Mouse (Mus musculus) liver, embryonic 15.5 days (tissue): ENCODE results near the gene Gm20696. TPM values are rescaled to one million over a fixed set of nuclear protein-coding genes. Genes with fewer than 3 reads are reported as not detected.

ENCODE experiments used
- ATAC-seq: fragments of 200-750 bp; cut with Nextera tagmentation; 2 replicates; pipeline ENCODE4 v1.8.0; 2017; ENCODE audit warnings: moderate number of reproducible peaks, mild to moderate bottlenecking, moderate library complexity; ENCODE audit not compliant: insufficient read depth
- H3K27ac ChIP-seq: fragments of 300-500 bp; sonication (generic); replicated peaks from 2 replicates; pipeline ENCODE4 v1.5.1; 2015; ENCODE audit warnings: mild to moderate bottlenecking, inconsistent platforms
- H3K27me3 ChIP-seq: fragments of 300-500 bp; sonication (generic); 2 replicates; pipeline ENCODE4 v1.6.1; 2015; ENCODE audit warnings: mild to moderate bottlenecking, inconsistent platforms
- H3K36me3 ChIP-seq: fragments of 300-500 bp; sonication (generic); replicated peaks from 2 replicates; pipeline ENCODE4 v1.6.1; 2015; ENCODE audit warnings: moderate library complexity, mild to moderate bottlenecking, inconsistent platforms
- H3K4me1 ChIP-seq: fragments of 300-500 bp; sonication (generic); replicated peaks from 2 replicates; pipeline ENCODE4 v1.6.1; 2015; ENCODE audit warnings: inconsistent platforms
- H3K4me2 ChIP-seq: fragments of 300-500 bp; sonication (generic); 2 replicates; pipeline ENCODE4 v1.6.1; 2015; ENCODE audit warnings: moderate library complexity, mild to moderate bottlenecking, inconsistent platforms
- H3K4me3 ChIP-seq: fragments of 300-500 bp; sonication (generic); replicated peaks from 2 replicates; pipeline ENCODE4 v1.5.1; 2015; ENCODE audit warnings: mild to moderate bottlenecking, inconsistent platforms
- H3K9ac ChIP-seq: fragments of 300-500 bp; sonication (generic); 2 replicates; pipeline ENCODE4 v1.6.1; 2015; ENCODE audit warnings: moderate library complexity, mild to moderate bottlenecking, inconsistent platforms
- H3K9me3 ChIP-seq: fragments of 300-500 bp; sonication (generic); replicated peaks from 2 replicates; pipeline ENCODE4 v1.6.1; 2016; ENCODE audit warnings: inconsistent platforms
- WGBS: fragments of 180-500 bp; shearing (Covaris S2); methylation state at CpG from one replicate; pipeline ENCODE4 v1.1.7; 2015; ENCODE audit warnings: mixed read lengths; ENCODE audit not compliant: insufficient replicate concordance; 5-methylcytosine and 5-hydroxymethylcytosine counted together
- polyA plus RNA-seq: library from polyadenylated mRNA; unstranded; fragments of >200 nt; fragmentation: Nextera tagmentation; extraction: Ambion mirVana; gene quantifications from 2 replicates; pipeline ENCODE4 v1.2.1, GENCODE M21; 2015

Gm20696 gene
- polyA plus RNA-seq, 1 experiment from 2014 or later, result 0.75 TPM

GRCm38 (mm10) chr6:99268171-99269061 is 398.2 kb downstream of the Gm20696 start:
- Histone ChIP-seq H3K4me3 (no peak overlapping the region), H3K9me3 (no peaks in the 10 kb centered on the region), H3K4me1 (peaks cover 35% of the 10 kb centered on the region), H3K4me2 (no peak overlapping the region), H3K9ac (no peak overlapping the region), H3K27ac (no peak overlapping the region), H3K36me3 (no peaks in the 10 kb centered on the region), H3K27me3 (no peaks in the 10 kb centered on the region; the same call in 1 of the 2 replicates)
- ATAC-seq, result no peak
- WGBS, result 71% methylated on average over 20 of the region's 20 CpGs

GRCm38 (mm10) chr6:99265945-99266656 is 400.5 kb downstream of the Gm20696 start:
- peak overlapping the region; percentile 50 for H3K4me2 ChIP-seq
- no peak; the same call in 1 of the 2 replicates for ATAC-seq

GRCm38 (mm10) chr6:99265173-99265572 is 401.4 kb downstream of the Gm20696 start:
- H3K9me3 ChIP-seq, result no peaks in the 10 kb centered on the region
- ATAC-seq, result no peak
- no peaks in the 10 kb centered on the region; the same call in 1 of the 2 replicates for H3K27me3 ChIP-seq
- peaks cover 25% of the 10 kb centered on the region for H3K4me1 ChIP-seq
- no peak overlapping the region for H3K27ac ChIP-seq
- H3K4me3 ChIP-seq, result no peak overlapping the region
- H3K9ac ChIP-seq, result no peak overlapping the region
- WGBS, result 25% methylated on average over 4 of the region's 4 CpGs
- H3K36me3 ChIP-seq, result no peaks in the 10 kb centered on the region
- peak overlapping the region; percentile 50 for H3K4me2 ChIP-seq

More at GRCm38 (mm10) chr6:99265945-99266656, 400.5 kb downstream of the Gm20696 start:
- Histone ChIP-seq H3K36me3 (no peaks in the 10 kb centered on the region), H3K27ac (peak overlapping the region; percentile 64; the same call in 1 of the 2 replicates), H3K27me3 (no peaks in the 10 kb centered on the region; the same call in 1 of the 2 replicates), H3K4me1 (peaks cover 25% of the 10 kb centered on the region), H3K9me3 (no peaks in the 10 kb centered on the region), H3K4me3 (peak overlapping the region; percentile 10; the same call in 1 of the 2 replicates), H3K9ac (no peak overlapping the region; the same call in 1 of the 2 replicates)
- 19% methylated on average over 13 of the region's 13 CpGs for WGBS

GRCm38 (mm10) chr6:99264192-99265093 is 402.2 kb downstream of the Gm20696 start:
- Histone ChIP-seq H3K27me3 (no peaks in the 10 kb centered on the region; the same call in 1 of the 2 replicates), H3K4me2 (peak overlapping the region; percentile 19), H3K9me3 (no peaks in the 10 kb centered on the region), H3K27ac (peak overlapping the region; percentile 45; the same call in 1 of the 2 replicates), H3K4me3 (no peak overlapping the region), H3K4me1 (peaks cover 25% of the 10 kb centered on the region), H3K9ac (no peak overlapping the region), H3K36me3 (no peaks in the 10 kb centered on the region)
- WGBS, result 19% methylated on average over 13 of the region's 13 CpGs
- ATAC-seq, result no peak

- Histone ChIP-seq H3K9ac (no peak overlapping the region), H3K9me3 (no peaks in the 10 kb centered on the region), H3K27ac (peak overlapping the region; percentile 45; the same call in 1 of the 2 replicates), H3K4me2 (peak overlapping the region; percentile 19), H3K27me3 (no peaks in the 10 kb centered on the region; the same call in 1 of the 2 replicates), H3K4me3 (no peak overlapping the region), H3K36me3 (no peaks in the 10 kb centered on the region), H3K4me1 (peaks cover 26% of the 10 kb centered on the region)
- 25% methylated on average over 2 of the region's 2 CpGs for WGBS
- ATAC-seq, result no peak
These were observed 402.8 kb downstream of the Gm20696 start for GRCm38 (mm10) chr6:99263886-99264185.

GRCm38 (mm10) chr6:99263061-99263885 is 403.3 kb downstream of the Gm20696 start:
- Histone ChIP-seq H3K9me3 (no peaks in the 10 kb centered on the region), H3K36me3 (no peaks in the 10 kb centered on the region), H3K4me1 (peaks cover 31% of the 10 kb centered on the region), H3K4me3 (no peak overlapping the region), H3K4me2 (peak overlapping the region; percentile 19), H3K27ac (peak overlapping the region; percentile 45; the same call in 1 of the 2 replicates), H3K9ac (no peak overlapping the region), H3K27me3 (no peaks in the 10 kb centered on the region; the same call in 1 of the 2 replicates)
- 12% methylated on average over 12 of the region's 12 CpGs for WGBS
- no peak for ATAC-seq

- Histone ChIP-seq H3K4me2 (no peak overlapping the region), H3K27ac (no peak overlapping the region), H3K9me3 (no peaks in the 10 kb centered on the region), H3K4me1 (peaks cover 31% of the 10 kb centered on the region), H3K36me3 (no peaks in the 10 kb centered on the region), H3K27me3 (no peaks in the 10 kb centered on the region; the same call in 1 of the 2 replicates), H3K4me3 (no peak overlapping the region), H3K9ac (no peak overlapping the region)
- 48% methylated on average over 4 of the region's 4 CpGs for WGBS
- no peak for ATAC-seq
These were observed 404.9 kb downstream of the Gm20696 start for GRCm38 (mm10) chr6:99261737-99262130.

- peaks cover 27% of the 10 kb centered on the region for H3K4me1 ChIP-seq
- no peak overlapping the region for H3K4me2 ChIP-seq
- no peak overlapping the region for H3K27ac ChIP-seq
- H3K36me3 ChIP-seq, result no peaks in the 10 kb centered on the region
- WGBS, result 34% methylated on average over 11 of the region's 11 CpGs
- ATAC-seq, result no peak
- no peaks in the 10 kb centered on the region; the same call in 1 of the 2 replicates for H3K27me3 ChIP-seq
- no peaks in the 10 kb centered on the region for H3K9me3 ChIP-seq
- H3K4me3 ChIP-seq, result no peak overlapping the region
- no peak overlapping the region for H3K9ac ChIP-seq
These were observed 405.5 kb downstream of the Gm20696 start for GRCm38 (mm10) chr6:99260941-99261736.

- Histone ChIP-seq H3K27me3 (no peaks in the 10 kb centered on the region), H3K9ac (no peak overlapping the region), H3K4me3 (no peak overlapping the region), H3K4me1 (0 out of 2 replicates have a peak, but pooled peaks cover 6% of the 10 kb centered on the region), H3K27ac (no peak overlapping the region), H3K4me2 (no peak overlapping the region), H3K36me3 (no peaks in the 10 kb centered on the region), H3K9me3 (no peaks in the 10 kb centered on the region)
- ATAC-seq, result no peak
- 54% methylated on average over 5 of the region's 5 CpGs for WGBS
These were observed 408.3 kb downstream of the Gm20696 start for GRCm38 (mm10) chr6:99258346-99258745.
